Mouse (Mus musculus) spleen, adult 2 months (tissue): ENCODE measurements around the gene Ccr2.

Source experiments
- CTCF ChIP-seq: fragments of 200-500 bp; IDR thresholded peaks from 2 replicates; pipeline ENCODE4 v1.5.1; 2011; ENCODE audit warnings: mild to moderate bottlenecking, inconsistent platforms; ENCODE audit not compliant: insufficient read depth, insufficient read length, insufficient replicate concordance; ENCODE audit errors: extremely low read depth
- POLR2A ChIP-seq: fragments of 200-500 bp; IDR thresholded peaks from 2 replicates; pipeline ENCODE4 v1.6.1; 2011; ENCODE audit warnings: low read depth, low read length, inconsistent platforms

DNA sequence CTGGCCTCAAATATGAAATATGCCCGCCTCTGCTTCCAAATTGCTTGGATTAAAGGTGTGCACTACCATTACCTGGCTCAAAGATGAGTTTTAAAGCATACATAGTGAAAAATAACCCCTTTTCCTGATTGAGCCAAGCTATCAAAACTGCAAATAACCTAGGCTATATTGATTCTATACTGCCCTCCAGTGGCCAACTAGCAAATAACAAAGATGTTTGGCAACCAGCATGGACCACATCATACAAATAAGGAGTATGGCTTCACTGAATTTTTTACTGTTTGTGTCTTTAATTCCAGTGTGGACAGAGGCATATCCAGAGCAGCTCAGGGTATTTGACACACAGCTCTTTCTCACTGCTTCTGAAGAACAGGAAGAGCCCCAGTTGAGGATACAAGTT lies 26.6 kb downstream of the Ccr2 start:
- TF ChIP-seq POLR2A (no peak), CTCF (no peak)
